Mouse (Mus musculus) heart, postnatal 25 days (tissue): ENCODE data around the gene Cacng1. TPM values are rescaled to one million over a fixed set of nuclear protein-coding genes. Genes with fewer than 3 reads are reported as not detected.

Source experiments
- DNase-seq: peaks from one replicate; pipeline ENCODE4 v3.0.0; 2022; ENCODE audit warnings: low spot score
- intact Hi-C: fragments of 180-260 bp; cut with DNase I; formaldehyde crosslinking; loops from one replicate; pipeline ENCODE4 v1.15.1; 2025
- total RNA-seq, 2 experiments: library from RNA; stranded (reverse); gene quantifications; 2 replicates each; pipeline ENCODE4 v1.2.3; 2021

Cacng1 gene
- total RNA-seq, 2 experiments from 2014 or later: not detected

DNA sequence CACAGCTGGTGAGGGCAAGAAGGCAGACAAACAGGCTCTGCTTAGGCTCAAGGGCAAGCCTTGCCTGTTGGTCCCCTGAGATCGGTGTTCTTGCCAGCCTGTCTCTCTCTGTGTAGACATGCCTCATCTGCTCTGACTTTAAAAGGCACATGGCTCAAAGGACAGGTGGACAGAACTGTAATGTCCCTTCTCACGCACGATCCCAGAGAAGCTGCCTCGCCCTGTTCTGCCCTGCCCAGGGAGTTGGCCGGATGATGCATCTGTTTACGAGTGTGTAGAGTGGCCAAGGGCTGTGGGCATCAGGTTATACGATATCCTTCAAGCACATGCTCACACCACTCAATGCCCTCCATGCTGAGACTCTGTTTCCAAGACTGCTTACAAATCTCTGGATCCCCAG lies 2.0 kb downstream of the Cacng1 start:
- DNase-seq: no peak
- intact Hi-C loops: no loop called here

DNA sequence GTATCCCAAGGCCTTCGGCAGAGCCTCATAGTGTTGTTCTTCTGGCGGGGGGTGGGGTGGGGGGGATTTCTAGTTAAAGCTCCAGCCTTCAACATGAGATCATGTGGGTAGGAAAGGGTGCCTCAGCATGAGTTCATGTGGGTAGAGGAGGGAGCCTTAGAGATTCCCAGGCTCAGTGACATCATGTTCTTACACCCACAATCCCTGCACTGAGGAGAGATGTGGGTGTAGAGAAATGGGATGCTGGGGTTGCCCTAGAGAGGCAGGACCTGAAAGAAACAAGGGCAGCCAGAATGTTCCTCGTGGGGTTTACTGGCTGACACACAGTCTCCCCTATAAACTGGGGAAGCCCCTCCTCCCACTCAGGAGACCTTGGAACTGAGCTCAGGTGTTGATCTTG lies 5.9 kb downstream of the Cacng1 start:
- intact Hi-C loops: no loop called here
- no peak for DNase-seq

DNA sequence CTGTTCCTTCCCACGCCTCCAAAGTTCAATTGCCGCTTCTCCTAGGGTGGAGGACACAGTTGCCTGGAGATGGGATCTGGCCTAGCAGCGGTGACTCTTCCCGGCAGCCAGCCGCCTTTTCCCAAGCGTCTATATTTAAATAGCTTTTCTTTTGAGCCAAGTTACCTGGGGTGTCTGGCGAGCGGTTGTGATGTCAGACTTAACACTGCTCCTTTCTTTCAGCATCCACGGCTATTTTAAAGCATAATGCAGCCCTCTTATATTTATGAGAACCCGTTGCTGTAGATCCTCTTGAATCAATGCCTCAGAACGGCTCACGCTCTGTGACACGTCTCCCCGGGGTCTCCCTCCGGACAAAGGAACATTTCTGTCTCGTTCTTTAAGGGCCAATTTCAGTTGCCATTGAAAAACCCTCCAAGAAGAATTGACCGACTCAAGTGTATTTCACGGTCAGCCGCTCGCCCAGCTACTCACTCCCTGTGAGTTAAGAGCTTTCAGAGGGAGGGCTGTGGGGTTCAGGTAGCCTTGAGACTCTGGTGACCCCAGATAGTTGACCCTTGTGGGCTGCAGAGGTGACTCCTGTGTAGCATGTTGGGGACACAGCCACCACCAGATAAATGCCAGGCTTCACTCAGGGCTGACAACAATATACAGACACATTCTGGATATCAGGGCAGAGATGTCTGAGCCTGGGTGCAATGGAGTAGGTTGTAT lies 8.3 kb downstream of the Cacng1 start:
- intact Hi-C loops: no loop called here
- DNase-seq: no peak

DNA sequence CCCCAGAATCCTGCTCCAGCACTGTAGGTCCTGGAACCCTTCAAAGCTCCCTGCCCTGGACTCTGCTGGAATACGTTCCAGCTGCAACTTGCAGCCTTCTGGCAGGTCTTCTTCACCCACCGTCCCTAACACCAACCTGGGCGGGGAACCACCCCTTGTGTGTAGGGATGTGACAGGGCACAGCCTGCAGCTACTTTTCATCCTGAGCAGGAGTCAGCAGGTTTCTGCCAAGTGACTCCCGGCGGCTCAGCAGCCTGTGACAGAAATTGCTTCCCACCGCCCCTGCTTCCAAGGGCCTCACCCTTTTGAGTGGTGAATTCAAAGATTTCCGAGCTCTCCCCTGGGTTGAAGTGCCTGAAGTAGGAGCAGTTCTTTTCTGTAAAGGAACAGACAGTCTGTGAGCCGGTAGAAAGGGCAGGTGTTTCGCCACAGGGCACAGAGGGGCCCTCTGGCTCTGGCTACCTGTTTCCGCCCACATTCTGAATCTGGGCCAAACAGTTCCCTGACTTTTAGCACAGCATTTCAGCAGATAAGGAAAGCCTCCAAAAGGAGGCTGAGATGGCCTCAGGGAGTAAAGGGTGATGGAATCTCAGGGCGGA lies 10.7 kb downstream of the Cacng1 start:
- DNase-seq: no peak
- intact Hi-C loops: no loop called here

DNA sequence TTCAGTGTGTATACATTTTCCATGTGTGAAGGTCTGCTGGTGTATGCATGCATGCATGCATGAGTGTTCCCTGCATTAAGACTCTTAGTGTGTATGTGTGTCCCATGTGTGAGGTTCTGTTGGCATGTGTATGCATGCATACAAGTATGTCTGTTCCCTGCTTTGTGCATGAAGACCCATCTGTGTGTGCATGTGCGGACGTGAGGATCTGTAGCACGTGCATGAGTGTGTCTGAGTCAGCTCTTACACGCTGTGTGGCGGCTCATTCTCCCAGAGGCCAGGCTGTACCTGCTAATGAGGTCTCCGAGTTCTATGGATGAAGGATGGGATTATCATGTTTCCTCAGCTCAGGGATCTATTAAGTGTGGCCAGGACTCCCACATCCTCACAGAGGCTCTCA lies 11.3 kb downstream of the Cacng1 start:
- no peak for DNase-seq
- intact Hi-C loops: no loop called here

DNA sequence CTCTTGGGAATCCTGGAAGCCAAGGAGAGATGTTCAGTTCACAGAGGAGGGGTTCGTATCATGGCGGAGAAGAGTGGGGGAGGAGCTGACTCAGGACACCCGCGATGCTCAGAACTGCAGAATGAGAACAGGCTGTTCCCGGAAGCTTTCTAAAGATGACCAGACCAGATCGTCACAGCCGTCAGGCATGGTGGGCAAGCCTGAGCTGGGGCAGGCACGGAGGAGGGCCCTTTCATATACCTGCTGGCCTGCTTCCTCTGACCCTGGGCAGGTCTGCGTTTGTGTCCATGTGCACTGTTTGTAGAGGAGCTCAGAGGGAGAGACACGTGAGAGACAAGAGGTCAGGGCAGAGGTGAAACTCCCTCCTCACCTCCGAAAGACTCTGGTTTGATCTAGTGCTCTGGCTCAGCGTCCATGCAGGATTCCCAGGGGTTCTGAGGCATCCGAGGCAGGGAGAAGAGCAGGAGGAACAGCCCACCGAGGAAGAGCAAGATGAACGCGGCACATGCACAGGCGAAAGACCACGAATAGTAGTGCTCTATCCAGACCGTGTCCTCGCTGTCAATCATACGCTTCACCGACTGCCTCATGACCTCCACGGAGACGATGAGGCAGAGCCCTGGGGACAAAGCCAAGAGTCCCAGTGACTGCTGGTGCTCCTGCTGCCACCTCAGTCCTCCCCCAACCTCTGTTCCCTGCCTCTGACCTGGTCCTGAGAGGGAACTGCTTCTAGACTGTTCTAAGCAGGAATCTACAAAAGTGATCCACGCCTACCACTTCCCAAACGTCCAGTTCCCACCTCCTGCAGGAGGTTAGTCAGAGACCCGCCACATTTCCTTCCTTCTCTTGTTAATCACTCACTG lies 12.8 kb downstream of the Cacng1 start:
- DNase-seq: no peak
- intact Hi-C loops: no loop called here

DNA sequence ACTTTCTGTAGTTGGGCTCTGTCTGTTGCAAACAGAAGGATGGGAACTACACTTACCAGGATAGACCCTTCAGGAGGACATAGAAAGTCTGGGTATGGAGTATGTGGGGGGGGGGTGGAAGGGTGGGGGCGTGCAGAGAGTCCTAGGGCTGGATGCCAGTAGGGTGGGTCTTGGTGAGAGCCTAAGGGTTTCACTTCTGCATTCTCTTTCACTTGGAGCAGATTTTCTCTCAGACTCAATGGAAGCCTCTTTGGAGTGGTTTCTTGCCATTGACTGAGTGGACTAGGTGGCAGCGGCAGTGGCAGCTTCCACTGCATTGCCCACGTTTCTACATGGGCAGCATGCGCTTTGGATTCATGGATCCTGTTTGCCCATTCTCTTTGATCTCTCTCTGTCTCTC lies 16.4 kb downstream of the Cacng1 start:
- intact Hi-C loops: no loop called here
- DNase-seq: no peak

DNA sequence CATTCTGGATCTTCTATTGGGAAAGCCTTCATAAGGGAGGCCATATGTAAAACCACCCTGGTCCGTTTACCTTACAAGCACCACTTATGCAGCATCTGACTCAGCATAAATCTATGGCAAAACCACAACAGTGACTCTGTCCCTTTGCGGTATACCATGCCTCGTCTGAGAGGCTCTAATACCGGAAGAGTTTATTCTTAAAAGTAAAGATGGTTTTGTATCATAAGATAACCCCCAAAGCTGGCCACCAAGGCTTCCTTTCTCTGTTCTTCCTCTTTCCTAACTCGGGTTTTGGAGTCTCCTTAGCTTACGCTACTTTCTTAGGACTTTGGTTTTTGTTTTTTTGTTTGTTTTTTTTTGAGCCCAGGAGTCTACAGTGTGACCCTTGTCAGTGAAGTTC lies 23.0 kb downstream of the Cacng1 start:
- intact Hi-C loops: no loop called here
- DNase-seq: no peak

DNA sequence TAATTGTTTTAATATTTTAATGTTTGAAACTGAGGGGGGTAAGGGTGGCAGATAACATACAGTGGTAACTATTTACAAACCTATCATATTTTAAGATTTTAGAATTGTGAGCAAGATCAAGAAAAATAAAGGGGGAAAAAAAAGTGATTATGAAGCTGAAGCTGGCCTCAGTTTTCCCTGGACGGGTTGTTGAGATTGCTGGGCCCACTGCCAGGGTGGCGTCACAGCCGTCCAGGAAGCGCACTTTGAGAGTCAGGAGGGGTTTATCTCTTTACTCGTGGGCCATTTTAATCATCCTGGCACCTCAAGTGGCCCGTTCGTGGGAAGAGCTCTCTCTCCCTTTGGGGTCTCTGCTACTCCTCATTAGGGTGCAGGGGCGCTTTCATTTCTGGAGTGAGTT lies 24.8 kb downstream of the Cacng1 start:
- intact Hi-C loops: no loop called here
- no peak for DNase-seq

DNA sequence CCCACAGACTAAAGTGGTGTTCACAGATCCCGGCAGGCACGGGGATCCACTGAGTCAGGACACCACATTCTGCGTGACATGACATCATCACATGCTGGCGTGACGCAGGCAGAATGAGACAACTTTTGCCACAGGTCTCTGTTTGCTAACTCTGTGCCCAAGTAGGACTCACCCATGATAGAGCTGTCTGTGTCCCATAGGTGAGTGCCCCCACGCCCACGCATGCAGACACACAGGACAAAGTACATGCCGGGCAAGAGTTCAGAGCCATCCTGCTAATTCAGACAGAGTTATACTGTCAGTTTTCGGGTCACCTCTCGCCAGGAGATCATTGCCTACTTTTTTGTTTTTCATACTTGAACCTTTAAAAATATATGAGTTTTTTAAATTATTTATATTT lies 27.8 kb downstream of the Cacng1 start:
- intact Hi-C loops: no loop called here

DNA sequence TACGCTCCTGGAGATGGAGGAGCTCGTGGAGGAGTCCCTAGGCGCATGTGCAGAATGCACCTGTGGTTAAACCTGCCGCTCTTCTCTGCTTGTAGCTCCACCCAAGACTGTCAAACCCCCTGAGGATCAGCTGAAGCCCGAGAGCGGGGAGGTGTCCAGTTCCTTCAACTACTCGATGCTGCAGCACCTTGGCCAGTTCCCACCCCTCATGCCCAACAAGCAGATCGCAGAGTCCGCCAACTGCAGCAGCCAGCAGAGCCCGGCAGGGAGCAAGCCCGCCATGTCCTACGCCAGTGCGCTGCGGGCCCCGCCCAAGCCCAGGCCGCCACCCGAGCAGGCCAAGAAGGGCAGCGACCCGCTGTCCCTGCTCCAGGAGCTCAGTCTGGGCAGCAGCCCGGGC lies 30.0 kb downstream of the Cacng1 start:
- DNase-seq: no peak
- intact Hi-C loops: no loop called here

More for the DNA sequence above, 27.8 kb downstream of the Cacng1 start:
- no peak for DNase-seq

DNA sequence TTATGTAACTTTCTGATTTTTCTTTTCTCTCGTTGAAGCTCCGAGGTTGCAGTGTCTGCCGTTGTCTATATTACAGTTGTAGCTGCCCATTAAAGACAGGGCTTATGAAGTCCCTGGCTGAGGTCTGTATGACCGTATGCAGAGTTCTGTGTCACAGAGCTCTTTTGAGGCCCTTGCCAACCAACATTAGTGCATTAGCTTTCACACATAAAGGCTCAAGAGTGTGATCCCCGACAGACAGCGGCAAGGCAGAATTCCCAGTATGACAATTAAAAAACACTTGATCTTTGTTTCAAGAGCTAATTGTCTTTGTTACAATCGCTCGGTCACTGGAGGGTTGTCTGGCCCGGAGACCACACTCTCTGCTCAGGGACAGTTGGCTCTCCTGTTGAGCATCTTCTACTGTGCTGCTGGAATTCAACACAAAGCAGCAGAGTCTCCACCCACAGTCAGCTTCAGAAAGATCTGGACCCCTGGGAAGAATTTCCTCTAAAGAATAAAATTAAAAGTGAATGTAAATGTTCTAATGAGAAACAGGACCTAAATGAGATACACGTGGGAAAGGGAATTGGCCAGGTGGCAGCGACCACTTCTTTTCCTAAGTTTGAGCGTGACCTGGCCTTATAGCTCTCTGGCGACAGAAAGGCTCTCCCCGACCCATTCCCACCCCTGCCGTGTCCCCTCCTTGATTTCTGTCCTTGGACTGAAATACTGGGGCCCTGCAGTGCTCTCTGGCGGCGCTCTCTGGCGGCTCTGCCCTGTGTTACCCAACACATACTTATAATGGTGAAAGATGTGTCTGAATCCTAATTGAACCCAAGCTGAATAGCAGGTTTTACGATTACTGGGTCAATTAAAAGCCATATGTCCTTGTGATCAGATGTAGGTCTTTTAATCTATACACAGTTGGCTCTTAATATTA lies 32.5 kb downstream of the Cacng1 start:
- intact Hi-C loops: no loop called here
- no peak for DNase-seq

DNA sequence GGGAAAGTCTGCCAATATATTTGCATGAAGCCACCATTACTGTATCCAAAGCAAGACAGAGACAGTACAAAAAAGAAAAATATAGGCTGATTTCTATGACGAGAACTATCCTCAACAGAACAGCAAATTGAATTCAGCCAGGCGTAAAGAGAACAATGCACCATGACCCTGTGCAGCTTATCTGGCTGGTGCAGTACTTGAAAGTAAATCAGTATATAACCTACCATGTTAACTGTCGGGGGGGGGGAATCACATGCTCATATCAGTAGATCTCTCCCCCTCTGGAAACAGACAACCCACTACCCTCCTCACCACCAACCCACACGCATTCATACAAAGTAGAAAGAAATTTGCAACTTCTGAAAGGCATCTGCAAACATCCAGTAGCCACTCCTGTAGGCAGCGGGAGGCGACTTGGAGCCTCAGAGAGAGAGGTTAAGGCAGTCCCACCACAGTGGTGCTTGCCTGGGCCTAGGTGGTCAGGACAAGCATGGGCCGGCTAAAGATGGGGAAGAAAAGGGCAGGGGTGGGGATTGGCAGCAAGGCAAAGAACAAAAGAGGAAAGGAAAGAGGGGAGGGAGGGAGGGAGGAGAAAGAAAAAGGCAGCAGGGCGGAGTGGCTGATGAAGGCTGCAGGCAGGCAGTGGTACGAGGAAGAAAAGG lies 33.5 kb downstream of the Cacng1 start:
- DNase-seq: no peak
- intact Hi-C loops: no loop called here

DNA sequence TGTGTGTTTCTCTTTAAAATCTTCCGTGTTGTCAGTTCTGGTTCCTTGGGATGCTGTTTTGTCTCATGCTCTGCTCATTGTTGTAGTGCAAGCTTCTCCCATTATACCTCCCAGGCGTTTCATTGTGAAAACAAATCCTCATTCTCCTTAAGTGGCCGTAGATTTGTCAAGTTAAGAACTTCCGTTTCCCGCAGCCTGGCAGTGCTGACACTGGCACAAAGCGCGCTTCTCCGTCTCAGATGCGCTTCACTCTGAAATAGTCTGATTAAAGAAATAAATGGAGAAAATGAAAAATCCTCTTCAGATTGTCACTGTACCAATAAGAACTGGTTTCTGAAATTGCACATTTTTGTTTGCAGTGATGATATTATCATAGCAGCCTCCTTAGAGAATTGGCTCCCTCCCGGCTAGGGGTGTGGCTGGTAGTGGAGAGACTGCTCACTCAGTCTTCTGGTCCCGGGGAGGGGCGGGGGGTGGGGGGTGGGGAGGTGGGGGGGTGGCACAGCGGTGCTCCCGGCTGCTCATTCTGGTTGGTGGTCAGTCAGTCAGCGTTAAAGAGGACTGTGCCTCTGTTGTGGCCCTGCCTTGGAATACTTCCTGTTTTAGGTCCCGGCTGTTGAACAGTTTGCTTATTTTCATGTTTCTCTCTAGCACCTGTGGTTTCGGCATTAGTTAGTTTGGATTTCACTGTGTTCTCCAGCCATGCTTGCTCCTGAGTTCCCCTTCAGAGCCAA lies 39.9 kb downstream of the Cacng1 start:
- DNase-seq: no peak
- intact Hi-C loops: no loop called here

DNA sequence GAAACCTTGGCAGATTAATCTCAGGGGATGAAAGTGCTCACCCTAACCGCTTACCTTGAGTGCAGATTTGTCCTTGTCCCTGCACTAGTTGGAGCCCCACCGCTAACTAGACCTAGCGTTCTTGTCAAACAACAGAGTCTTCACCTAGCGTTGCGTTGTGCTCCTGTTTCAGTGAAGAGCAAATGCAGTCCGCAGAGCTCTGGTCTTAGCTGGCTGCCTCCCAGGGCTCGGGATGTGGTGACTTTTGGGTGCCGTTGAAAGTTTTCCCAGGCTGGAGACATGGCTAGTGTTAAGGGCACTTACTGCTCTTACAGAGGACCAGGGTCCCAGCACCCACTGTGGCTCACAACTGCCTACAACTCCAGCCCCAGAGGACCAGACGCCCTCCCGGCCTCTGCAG lies 41.1 kb downstream of the Cacng1 start:
- intact Hi-C loops: no loop called here

DNA sequence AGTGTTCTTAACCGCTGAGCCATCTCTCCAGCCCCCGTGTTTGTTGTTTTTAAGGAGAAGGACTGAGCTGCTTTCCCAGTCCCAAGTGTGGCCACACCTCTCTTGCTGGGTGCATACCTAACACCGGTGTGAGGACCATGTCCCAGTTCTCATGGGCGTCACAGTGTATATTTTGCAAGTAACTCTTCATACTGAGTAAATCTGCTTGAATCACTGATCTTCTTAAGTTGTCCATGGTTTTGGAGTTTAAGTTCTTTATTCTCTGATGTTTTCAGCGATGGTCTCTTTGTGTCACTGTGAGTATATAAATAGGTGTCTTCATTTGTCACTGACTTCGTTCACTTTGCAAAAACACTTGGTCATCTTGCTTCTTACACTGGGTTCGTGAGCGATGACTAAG lies 41.7 kb downstream of the Cacng1 start:
- intact Hi-C loops: no loop called here
- no peak for DNase-seq

More for the DNA sequence above, 41.1 kb downstream of the Cacng1 start:
- no peak for DNase-seq

DNA sequence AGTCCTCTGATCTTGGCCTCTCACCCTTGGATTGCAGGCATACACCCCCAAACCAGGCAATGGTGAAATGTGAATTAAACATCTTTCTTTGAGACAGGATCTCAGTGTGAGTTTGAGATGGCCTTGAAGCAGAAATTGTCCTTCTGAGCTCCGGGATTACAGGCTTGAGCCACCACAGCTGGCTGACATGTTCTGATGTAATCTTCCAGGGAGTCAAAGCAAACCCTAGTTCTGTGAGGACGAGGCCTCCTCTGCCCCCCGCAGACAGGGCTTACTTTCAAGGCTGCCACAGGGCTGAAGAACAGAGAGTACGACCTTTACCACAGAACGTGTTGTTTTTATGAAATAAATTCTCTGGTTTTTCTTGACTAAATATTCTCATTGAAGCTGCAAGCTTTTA lies 42.3 kb downstream of the Cacng1 start:
- intact Hi-C loops: no loop called here
- no peak for DNase-seq

DNA sequence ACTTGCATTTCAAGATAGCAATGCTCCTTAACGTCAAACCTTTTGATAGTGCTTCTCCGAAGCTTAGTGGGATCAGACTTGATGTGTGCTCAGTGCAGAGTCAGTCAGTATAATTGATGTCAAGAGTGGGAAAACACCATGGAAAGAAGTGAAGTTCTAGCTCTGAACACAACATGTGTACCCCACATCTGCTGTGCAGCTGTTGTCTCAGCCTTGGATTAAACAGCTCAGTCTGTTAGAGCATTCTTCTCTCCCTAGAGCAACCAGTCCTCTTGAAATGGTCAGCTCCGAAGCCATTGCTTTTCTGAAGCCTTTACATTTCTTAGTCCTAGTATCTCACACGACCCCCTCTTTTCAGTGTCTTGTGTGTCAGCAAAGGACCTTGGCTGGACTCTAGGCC lies 47.3 kb downstream of the Cacng1 start:
- intact Hi-C loops: no loop called here
- no peak for DNase-seq

DNA sequence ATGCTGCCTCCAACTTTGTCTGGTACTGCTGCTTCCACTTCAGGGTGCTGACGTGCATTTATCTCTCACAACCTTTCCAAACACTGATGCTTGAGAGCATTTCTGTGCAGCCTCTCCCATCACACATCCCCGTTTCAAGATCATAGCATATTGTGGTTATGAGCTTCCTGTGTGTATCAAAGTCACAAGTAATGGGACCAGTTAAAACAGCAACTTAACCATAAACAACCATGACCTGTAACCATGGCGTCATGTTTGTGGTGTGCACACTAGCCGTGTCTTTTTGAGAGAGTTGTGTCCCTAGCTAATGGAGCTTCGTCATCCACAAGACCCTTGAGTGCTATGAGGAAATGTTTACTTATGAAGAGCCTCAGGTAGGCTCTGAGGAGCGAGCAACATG lies 48.1 kb downstream of the Cacng1 start:
- intact Hi-C loops: no loop called here
- no peak for DNase-seq
